Mouse (Mus musculus): ENCODE measurements around the gene Olfr285. TPM values are rescaled to one million over a fixed set of nuclear protein-coding genes. Genes with fewer than 3 reads are reported as not detected.

Olfr285 gene
- not detected in 2 replicates for polyA plus RNA-seq (2012; rRNA removed)

GRCm38 (mm10) chr15:98317177-98317724 is at the start of gene Olfr285:
Gene Olfr285 (minus strand): TSS chr15:98317353.

GRCm38 (mm10) chr15:98340887-98341286 is 23.7 kb upstream of the Olfr285 start, which contains the start of gene Olfr284:
Gene Olfr284 (minus strand): TSS chr15:98340987.

GRCm38 (mm10) chr15:98295628-98296551 is 21.3 kb downstream of the Olfr285 start, which contains the start of gene Zfp641:
Gene Zfp641 (minus strand): TSS chr15:98296161.

Other genes with a start within 250 kb of the Olfr285 start
- gene Pfkm, start 224.8 kb downstream of the Olfr285 start, polyA plus RNA-seq (2012; rRNA removed): 54.5 and 71.3 TPM in 2 replicates
- 29.6 and 35.2 TPM in 2 replicates for gene Senp1, start 223.6 kb downstream of the Olfr285 start, polyA plus RNA-seq (2012; rRNA removed)
- 23.4 and 36.6 TPM in 2 replicates for gene Asb8, start 151.7 kb downstream of the Olfr285 start, polyA plus RNA-seq (2012; rRNA removed)
- gene Ccdc184, start 150.2 kb downstream of the Olfr285 start, polyA plus RNA-seq (2012; rRNA removed): 5.2 and 8.0 TPM in 2 replicates
- gene Olfr288, start 121.8 kb downstream of the Olfr285 start, polyA plus RNA-seq (2012; rRNA removed): not detected in 2 replicates
- not detected in 2 replicates for gene Gm44579, start 96.4 kb downstream of the Olfr285 start, polyA plus RNA-seq (2012; rRNA removed)
- not detected in 2 replicates for gene Olfr287, start 96.3 kb downstream of the Olfr285 start, polyA plus RNA-seq (2012; rRNA removed)
- not detected in 2 replicates for gene Olfr286, start 82.9 kb downstream of the Olfr285 start, polyA plus RNA-seq (2012; rRNA removed)
- not detected in 2 replicates for gene H1fnt, start 60.1 kb downstream of the Olfr285 start, polyA plus RNA-seq (2012; rRNA removed)
- gene Zfp641, start 21.2 kb downstream of the Olfr285 start, polyA plus RNA-seq (2012; rRNA removed): 2.4 TPM in 2 replicates
- not detected in 2 replicates for gene Olfr284, start 23.6 kb upstream of the Olfr285 start, polyA plus RNA-seq (2012; rRNA removed)
- gene Olfr283, start 63.6 kb upstream of the Olfr285 start, polyA plus RNA-seq (2012; rRNA removed): not detected in 2 replicates
- gene Olfr282, start 113.9 kb upstream of the Olfr285 start, polyA plus RNA-seq (2012; rRNA removed): not detected in 2 replicates
- not detected in 2 replicates for gene Olfr281, start 135.2 kb upstream of the Olfr285 start, polyA plus RNA-seq (2012; rRNA removed)
- gene OR5BS1P, start 152.5 kb upstream of the Olfr285 start, polyA plus RNA-seq (2012; rRNA removed): not detected in 2 replicates
- gene Lalba, start 165.4 kb upstream of the Olfr285 start, polyA plus RNA-seq (2012; rRNA removed): not detected in 2 replicates
- not detected in 2 replicates for gene Olfr279, start 175.0 kb upstream of the Olfr285 start, polyA plus RNA-seq (2012; rRNA removed)
- gene Kansl2, start 216.9 kb upstream of the Olfr285 start, polyA plus RNA-seq (2012; rRNA removed): 125 and 135 TPM in 2 replicates

Measured in central nervous system, embryonic 11.5 days (tissue).